Mouse (Mus musculus): ENCODE measurements at regions not wholly inside any gene's neighbourhood (a gene's known extent, or its start where the extent isn't known, plus 50 kb on each side); places are given as distances from the start of the nearest gene placed in this dataset.
A peak's percentile ranks its signal among the peaks of the same experiment; 100 is the strongest.
"Not testable (repeated sequence)": the region's sequence is repeated elsewhere in the genome, so short reads cannot be mapped to it uniquely, and the experiment has no call there.

DNA sequence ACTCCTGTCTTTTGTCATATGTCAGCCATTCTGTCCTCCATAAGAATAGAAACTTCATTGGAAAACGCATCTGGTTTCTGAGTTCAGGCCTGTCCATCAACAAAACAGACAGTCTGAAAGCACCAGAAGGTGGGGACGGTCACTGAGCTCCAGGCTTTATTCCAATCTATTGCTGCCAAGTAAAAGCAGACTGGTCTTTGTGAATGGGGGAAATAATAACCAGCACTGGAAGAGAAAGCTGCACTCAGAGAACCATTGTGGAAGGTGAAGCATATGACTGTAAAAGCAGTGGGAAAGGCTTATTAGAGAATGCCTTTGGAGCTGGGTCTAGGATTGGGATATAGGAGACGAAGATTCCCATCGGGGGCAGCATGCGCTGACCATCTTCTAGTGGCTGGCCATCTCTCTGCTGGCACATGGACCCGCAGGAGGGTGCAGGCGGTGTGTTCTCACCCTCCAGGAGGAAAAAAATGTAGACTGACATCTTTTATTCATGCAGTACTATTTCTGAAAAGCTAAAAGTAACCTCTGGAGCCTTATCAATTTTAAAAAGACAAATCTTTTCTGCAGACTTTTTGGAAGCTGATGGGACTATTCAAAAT is 1638.0 kb downstream of the Car8 start:
- H3K4me3 ChIP-seq (ENCODE audit: low read depth, low read length), result no peak overlapping the region
- TF ChIP-seq CTCF (IDR thresholded peaks at IDR 0.05; ENCODE audit: low read depth), result no peak
- H3K9ac ChIP-seq, result no peak overlapping the region
- H3K4me2 ChIP-seq, result no peak overlapping the region
- no peak overlapping the region for H3K27ac ChIP-seq (ENCODE audit: low read depth)
- H3K27me3 ChIP-seq (ENCODE audit: insufficient read depth, low read length), result no peaks in the 10 kb centered on the region
- H3K4me1 ChIP-seq (ENCODE audit: insufficient read depth), result no peaks in the 10 kb centered on the region
- ATAC-seq (ENCODE audit: insufficient read depth), result no peak
- H3K36me3 ChIP-seq (ENCODE audit: insufficient read depth), result no peaks in the 10 kb centered on the region
- DNase-seq, result no peak
- WGBS, result 73% methylated on average over 7 of the region's 7 CpGs
- H3K9me3 ChIP-seq (ENCODE audit: low read depth, low read length), result no peaks in the 10 kb centered on the region

DNA sequence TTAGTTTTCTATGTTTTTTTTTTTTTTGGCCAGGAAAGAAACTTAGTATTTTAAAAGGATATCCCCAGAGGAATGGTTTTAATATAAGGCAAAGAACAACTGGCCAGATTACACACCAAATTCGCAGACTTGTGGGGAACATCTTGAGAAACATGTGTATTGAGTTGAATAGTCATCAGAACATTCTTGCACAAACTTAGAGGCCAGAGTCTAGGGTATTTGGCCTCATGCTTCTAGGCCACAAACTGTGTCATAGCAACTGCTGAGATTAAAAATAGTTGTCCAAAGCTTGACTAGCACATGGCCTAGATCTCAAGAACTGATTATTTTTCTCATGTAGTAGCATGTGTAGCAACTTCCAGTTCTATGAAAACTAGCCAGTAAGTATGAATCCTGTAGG is 1642.5 kb downstream of the Car8 start:
- H3K4me2 ChIP-seq, result no peak overlapping the region
- no peak overlapping the region for H3K27ac ChIP-seq (ENCODE audit: low read depth)
- H3K27me3 ChIP-seq (ENCODE audit: insufficient read depth, low read length), result no peaks in the 10 kb centered on the region
- no peak for TF ChIP-seq CTCF (IDR thresholded peaks at IDR 0.05; ENCODE audit: low read depth)
- no peak for DNase-seq
- no peaks in the 10 kb centered on the region for H3K9me3 ChIP-seq (ENCODE audit: low read depth, low read length)
- WGBS, result 77% methylated on average over 1 of the region's 1 CpGs
- no peaks in the 10 kb centered on the region for H3K36me3 ChIP-seq (ENCODE audit: insufficient read depth)
- ATAC-seq (ENCODE audit: insufficient read depth), result no peak
- H3K9ac ChIP-seq, result no peak overlapping the region
- no peak overlapping the region for H3K4me3 ChIP-seq (ENCODE audit: low read depth, low read length)
- no peaks in the 10 kb centered on the region for H3K4me1 ChIP-seq (ENCODE audit: insufficient read depth)

DNA sequence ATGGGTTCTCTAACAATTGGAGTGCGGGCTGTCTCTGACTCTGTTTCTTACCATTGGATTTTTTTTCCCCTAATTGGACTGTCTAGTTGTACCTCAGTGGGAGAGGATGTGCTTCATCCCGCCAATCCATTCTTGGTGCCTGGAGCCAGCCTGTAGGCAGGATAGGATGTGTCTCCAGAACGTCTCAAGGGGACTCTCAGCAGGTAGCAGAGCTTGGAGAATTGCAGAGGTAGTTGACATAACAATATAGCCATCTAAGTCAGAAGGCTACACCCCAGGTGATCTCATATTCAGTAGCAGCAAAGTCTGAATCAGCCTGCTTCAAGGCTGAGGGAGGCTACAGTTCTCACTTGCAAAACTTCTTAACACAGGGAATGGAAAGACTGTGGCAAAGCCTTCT is 1646.0 kb downstream of the Car8 start:
- not testable (repeated sequence) for H3K36me3 ChIP-seq (ENCODE audit: insufficient read depth); H3K27me3 ChIP-seq (ENCODE audit: insufficient read depth, low read length); H3K9me3 ChIP-seq (ENCODE audit: low read depth, low read length); H3K4me2 ChIP-seq; DNase-seq; H3K4me3 ChIP-seq (ENCODE audit: low read depth, low read length); H3K4me1 ChIP-seq (ENCODE audit: insufficient read depth); H3K27ac ChIP-seq (ENCODE audit: low read depth); ATAC-seq (ENCODE audit: insufficient read depth); H3K9ac ChIP-seq
- 70% methylated on average over 3 of the region's 3 CpGs for WGBS

DNA sequence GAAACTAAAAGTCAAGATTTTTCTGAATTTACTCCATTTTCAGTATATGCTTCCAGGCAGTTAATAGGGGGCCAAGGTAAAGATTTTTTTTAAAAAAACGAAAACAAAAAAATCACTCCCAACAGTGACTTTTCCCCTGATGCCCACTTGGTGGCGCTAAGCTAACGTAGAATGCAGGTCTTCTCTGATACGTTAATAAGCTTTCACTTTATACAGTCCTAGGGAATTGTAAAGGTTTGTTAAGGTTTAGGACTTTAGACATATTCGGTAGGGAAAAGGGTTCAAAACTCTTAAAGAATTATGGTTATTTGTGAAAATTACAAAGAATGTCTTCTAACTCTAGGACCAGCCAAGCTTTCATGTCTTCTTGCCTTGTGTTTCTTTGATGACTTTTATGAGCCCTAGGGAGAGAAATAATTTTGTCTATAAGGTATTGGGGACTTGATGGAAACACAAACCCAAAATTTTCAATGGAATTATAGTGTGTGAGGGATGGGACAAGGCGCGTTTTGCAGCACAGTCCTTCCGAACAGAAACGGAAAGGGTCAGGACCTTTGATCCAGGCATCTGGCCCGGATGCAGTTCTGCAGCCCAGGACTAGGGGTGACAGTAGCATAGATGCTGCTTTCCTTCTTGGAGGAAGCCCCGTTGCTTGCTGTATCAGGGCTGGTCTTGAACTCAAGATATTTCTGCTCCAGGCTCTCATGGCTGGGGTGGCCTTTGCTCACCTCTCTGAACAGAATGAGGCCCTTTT is 1677.1 kb downstream of the Car8 start:
- TF ChIP-seq CTCF (IDR thresholded peaks at IDR 0.05; ENCODE audit: low read depth), result peak; percentile 86
- H3K4me3 ChIP-seq (ENCODE audit: low read depth, low read length), result no peak overlapping the region
- no peak overlapping the region for H3K4me2 ChIP-seq
- no peak overlapping the region for H3K9ac ChIP-seq
- H3K4me1 ChIP-seq (ENCODE audit: insufficient read depth), result no peaks in the 10 kb centered on the region
- peak; percentile 62; the same call in 1 of the 2 replicates for ATAC-seq (ENCODE audit: insufficient read depth)
- H3K27ac ChIP-seq (ENCODE audit: low read depth), result no peak overlapping the region
- WGBS, result 30% methylated on average over 11 of the region's 11 CpGs
- H3K27me3 ChIP-seq (ENCODE audit: insufficient read depth, low read length), result no peaks in the 10 kb centered on the region
- H3K9me3 ChIP-seq (ENCODE audit: low read depth, low read length), result no peaks in the 10 kb centered on the region
- DNase-seq, result peak; percentile 79
- H3K36me3 ChIP-seq (ENCODE audit: insufficient read depth), result no peaks in the 10 kb centered on the region

DNA sequence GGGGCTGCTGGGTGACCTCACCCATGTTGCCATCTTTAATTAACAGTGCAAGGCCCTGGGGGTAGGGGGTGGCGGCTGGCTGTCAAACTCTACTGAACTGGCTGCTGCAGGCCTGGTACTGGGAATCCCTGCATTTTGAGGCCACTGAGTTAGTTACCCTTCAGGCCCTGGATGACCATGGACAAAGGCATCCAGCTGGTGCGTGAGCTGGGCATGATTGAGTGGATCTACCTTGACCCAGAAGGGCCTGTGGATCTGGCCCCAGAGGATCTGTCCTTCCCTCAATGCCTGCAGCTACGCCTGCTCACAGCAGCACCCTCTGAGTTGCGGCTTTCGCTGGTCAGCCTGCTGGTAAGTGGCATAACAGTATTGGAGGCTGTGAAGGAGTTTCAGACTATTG is 1699.2 kb downstream of the Car8 start:
- no peaks in the 10 kb centered on the region for H3K9me3 ChIP-seq (ENCODE audit: low read depth, low read length)
- H3K27me3 ChIP-seq (ENCODE audit: insufficient read depth, low read length), result no peaks in the 10 kb centered on the region
- TF ChIP-seq CTCF (IDR thresholded peaks at IDR 0.05; ENCODE audit: low read depth), result no peak
- ATAC-seq (ENCODE audit: insufficient read depth) (no peak), DNase-seq (no peak)
- WGBS, result 92% methylated on average over 5 of the region's 5 CpGs
- no peaks in the 10 kb centered on the region for H3K36me3 ChIP-seq (ENCODE audit: insufficient read depth)
- H3K27ac ChIP-seq (ENCODE audit: low read depth), result no peak overlapping the region
- no peak overlapping the region for H3K9ac ChIP-seq
- H3K4me3 ChIP-seq (ENCODE audit: low read depth, low read length), result no peak overlapping the region
- H3K4me1 ChIP-seq (ENCODE audit: insufficient read depth), result no peaks in the 10 kb centered on the region
- H3K4me2 ChIP-seq, result no peak overlapping the region

DNA sequence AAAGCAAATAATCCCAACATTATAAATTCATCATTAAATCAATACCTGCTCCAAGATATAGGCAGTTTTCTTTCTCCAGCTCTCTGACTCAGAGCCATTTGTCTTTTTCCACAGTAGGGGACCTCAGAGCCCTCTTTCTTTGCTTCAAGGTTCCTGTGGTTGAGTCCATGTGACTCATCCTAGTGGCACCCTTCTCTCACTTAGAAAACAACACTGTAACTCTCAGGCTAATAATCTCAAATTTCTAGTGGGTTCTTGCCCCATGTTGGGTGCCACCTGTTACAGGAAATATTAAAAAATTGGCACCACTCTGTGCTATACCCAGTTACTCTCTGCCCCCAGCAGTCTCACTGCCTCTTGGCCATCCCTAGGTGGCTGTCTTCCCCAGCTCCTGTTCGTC is 1706.4 kb downstream of the Car8 start:
- TF ChIP-seq CTCF (IDR thresholded peaks at IDR 0.05; ENCODE audit: low read depth), result no peak
- H3K27ac ChIP-seq (ENCODE audit: low read depth), result no peak overlapping the region
- no peaks in the 10 kb centered on the region for H3K27me3 ChIP-seq (ENCODE audit: insufficient read depth, low read length)
- no peak for DNase-seq
- H3K4me2 ChIP-seq, result no peak overlapping the region
- 54% methylated on average over 1 of the region's 1 CpGs for WGBS
- no peaks in the 10 kb centered on the region for H3K4me1 ChIP-seq (ENCODE audit: insufficient read depth)
- no peak overlapping the region for H3K9ac ChIP-seq
- no peaks in the 10 kb centered on the region for H3K36me3 ChIP-seq (ENCODE audit: insufficient read depth)
- no peak for ATAC-seq (ENCODE audit: insufficient read depth)
- no peak overlapping the region for H3K4me3 ChIP-seq (ENCODE audit: low read depth, low read length)
- no peaks in the 10 kb centered on the region for H3K9me3 ChIP-seq (ENCODE audit: low read depth, low read length)

DNA sequence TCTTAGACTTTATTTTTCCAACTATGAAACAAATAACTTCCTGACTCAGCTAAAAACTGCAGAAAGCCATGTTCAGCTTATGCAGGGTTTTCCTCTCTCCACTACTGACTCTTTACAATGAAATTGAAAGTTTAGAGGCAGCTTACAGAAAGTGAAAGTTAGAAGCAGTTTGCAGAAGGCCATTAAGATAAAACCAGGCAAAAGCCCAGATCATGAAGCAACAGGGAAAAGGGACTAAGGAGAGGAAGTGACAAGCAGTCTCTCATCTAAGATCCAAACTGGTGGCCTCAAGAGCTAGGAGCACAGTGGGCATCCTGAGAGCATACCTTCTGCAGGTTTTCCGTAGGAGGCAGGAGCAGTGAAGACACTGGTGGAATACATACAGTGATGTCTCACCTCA is 1721.2 kb downstream of the Car8 start:
- 74% methylated on average over 1 of the region's 1 CpGs for WGBS
- Histone ChIP-seq H3K4me2 (no peak overlapping the region), H3K27ac (ENCODE audit: low read depth) (no peak overlapping the region), H3K36me3 (ENCODE audit: insufficient read depth) (no peaks in the 10 kb centered on the region), H3K9ac (no peak overlapping the region), H3K4me3 (ENCODE audit: low read depth, low read length) (no peak overlapping the region), H3K4me1 (ENCODE audit: insufficient read depth) (no peaks in the 10 kb centered on the region), H3K9me3 (ENCODE audit: low read depth, low read length) (no peaks in the 10 kb centered on the region), H3K27me3 (ENCODE audit: insufficient read depth, low read length) (no peaks in the 10 kb centered on the region)
- no peak for DNase-seq
- TF ChIP-seq CTCF (IDR thresholded peaks at IDR 0.05; ENCODE audit: low read depth), result no peak
- ATAC-seq (ENCODE audit: insufficient read depth), result no peak
